Mouse (Mus musculus) heart, embryonic 10.5 days (tissue): ENCODE results near the gene Card14. TPM values are rescaled to one million over a fixed set of nuclear protein-coding genes. Genes with fewer than 3 reads are reported as not detected.
"Not testable (repeated sequence)": the region's sequence is repeated elsewhere in the genome, so short reads cannot be mapped to it uniquely, and the experiment has no call there.

Source experiments
- DNase-seq: peaks from one replicate; pipeline ENCODE4 v3.0.0-alpha.2; 2017; ENCODE audit warnings: low spot score
- H3K27ac ChIP-seq: fragments of 300-500 bp; sonication (generic); 2 replicates; pipeline ENCODE4 v1.5.1; 2016; ENCODE audit warnings: mild to moderate bottlenecking
- H3K27me3 ChIP-seq: fragments of 300-500 bp; sonication (generic); 2 replicates; pipeline ENCODE4 v1.6.1; 2016; ENCODE audit warnings: mild to moderate bottlenecking; ENCODE audit not compliant: poor library complexity, insufficient read depth, severe bottlenecking
- H3K36me3 ChIP-seq: fragments of 300-500 bp; sonication (generic); 2 replicates; pipeline ENCODE4 v1.6.1; 2016; ENCODE audit warnings: mild to moderate bottlenecking, moderate library complexity
- H3K4me1 ChIP-seq: fragments of 300-500 bp; sonication (generic); 2 replicates; pipeline ENCODE4 v1.6.1; 2016; ENCODE audit warnings: mild to moderate bottlenecking
- H3K4me3 ChIP-seq: fragments of 300-500 bp; sonication (generic); 2 replicates; pipeline ENCODE4 v1.5.1; 2016; ENCODE audit warnings: mild to moderate bottlenecking, moderate library complexity
- H3K9me3 ChIP-seq: fragments of 300-500 bp; sonication (generic); 2 replicates; pipeline ENCODE4 v1.6.1; 2016; ENCODE audit warnings: mild to moderate bottlenecking, moderate library complexity
- WGBS: fragments of 180-500 bp; shearing (Covaris S2); methylation state at CpG from one replicate; pipeline ENCODE4 v1.1.7; 2016; 5-methylcytosine and 5-hydroxymethylcytosine counted together
- polyA plus RNA-seq: library from polyadenylated mRNA; unstranded; fragments of >200 nt; fragmentation: Nextera tagmentation; extraction: Ambion mirVana; gene quantifications from 2 replicates; pipeline ENCODE4 v1.2.1, GENCODE M21; 2016

Gene Card14
- polyA plus RNA-seq, 1 experiment from 2014 or later: 0.24 TPM

DNA sequence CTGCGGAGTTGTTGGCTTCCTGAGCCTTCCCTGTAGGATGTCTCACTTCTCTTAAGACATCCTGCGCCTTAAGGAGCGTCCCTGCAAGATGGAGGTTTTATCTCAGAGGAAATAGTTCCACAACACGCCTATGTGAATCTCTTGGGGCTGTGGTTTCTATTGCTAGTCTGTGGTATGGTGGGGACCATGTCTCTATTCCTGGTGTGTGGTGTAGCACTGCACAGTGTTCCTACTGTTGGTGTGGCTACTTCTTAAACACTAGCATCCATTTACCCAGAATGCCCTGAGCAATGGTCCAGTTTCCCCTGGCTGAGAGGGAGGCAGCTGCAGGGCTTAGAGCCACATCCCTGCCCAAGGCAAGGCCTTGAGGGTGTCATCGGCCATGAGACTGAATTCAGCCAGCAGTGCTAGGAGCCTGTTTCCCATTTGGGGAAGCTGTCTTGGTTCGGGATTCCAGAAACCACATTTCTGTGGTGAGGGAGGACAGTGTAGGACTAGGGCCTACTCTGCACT is 74.8 kb downstream of the Card14 start:
- H3K27ac ChIP-seq: peak overlapping the region; percentile 78
- H3K9me3 ChIP-seq: no peaks in the 10 kb centered on the region
- peaks cover 33% of the 10 kb centered on the region for H3K36me3 ChIP-seq

DNA sequence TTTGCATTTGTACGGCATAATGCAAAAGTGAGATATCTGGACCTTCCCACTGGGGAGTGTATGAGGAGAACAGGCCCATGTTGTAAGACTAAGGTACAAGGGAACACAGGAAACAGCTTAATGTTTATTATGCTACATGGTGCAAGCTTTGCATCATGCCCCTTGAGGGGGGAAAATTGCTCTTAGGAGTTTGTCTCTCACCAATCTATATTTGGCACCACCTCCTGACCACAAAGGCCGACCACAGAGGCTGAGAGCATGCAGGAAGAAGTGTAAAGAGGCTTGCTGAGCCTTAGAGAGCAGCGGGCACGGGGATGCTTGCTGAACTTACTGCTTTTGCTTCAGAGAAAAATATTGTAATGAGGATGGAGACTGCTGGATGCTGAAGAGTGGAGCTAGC is 77.3 kb downstream of the Card14 start:
- H3K9me3 ChIP-seq: no peaks in the 10 kb centered on the region
- H3K27ac ChIP-seq: peak overlapping the region; percentile 52; the same call in 1 of the 2 replicates
- peaks cover 16% of the 10 kb centered on the region; the same call in 1 of the 2 replicates for H3K27me3 ChIP-seq
- no peak overlapping the region for H3K4me3 ChIP-seq
- no peak for DNase-seq
- peaks cover 8% of the 10 kb centered on the region for H3K36me3 ChIP-seq
- WGBS: 53% methylated on average over 4 of the region's 4 CpGs
- peaks cover 49% of the 10 kb centered on the region for H3K4me1 ChIP-seq

More for the DNA sequence above, 74.8 kb downstream of the Card14 start:
- H3K4me1 ChIP-seq: peaks cover 29% of the 10 kb centered on the region
- WGBS: 60% methylated on average over 6 of the region's 6 CpGs
- no peak for DNase-seq
- no peak overlapping the region for H3K4me3 ChIP-seq
- no peaks in the 10 kb centered on the region for H3K27me3 ChIP-seq

DNA sequence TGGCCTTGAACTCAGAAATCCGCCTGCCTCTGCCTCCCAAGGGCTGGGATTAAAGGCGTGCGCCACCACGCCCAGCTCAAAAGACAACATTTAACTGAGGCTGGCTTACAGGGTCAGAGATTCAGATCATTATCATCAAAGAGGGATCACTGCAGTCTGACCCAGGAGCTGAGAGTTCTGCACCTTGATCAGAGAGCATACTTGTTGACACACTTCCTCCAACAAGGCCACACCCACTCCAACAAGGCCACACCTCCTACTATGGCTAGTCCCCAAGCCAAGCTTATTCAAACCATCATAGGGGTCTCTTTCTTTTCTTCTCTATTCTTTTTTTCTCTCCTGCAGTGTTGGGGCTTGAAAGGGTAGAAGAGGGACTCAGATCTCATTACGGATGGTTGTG is 78.7 kb downstream of the Card14 start:
- Histone ChIP-seq H3K4me3 (no peak overlapping the region), H3K9me3 (no peaks in the 10 kb centered on the region), H3K36me3 (0 out of 2 replicates have a peak, but pooled peaks cover under 1% of the 10 kb centered on the region), H3K27me3 (peaks cover 23% of the 10 kb centered on the region), H3K4me1 (peaks cover 56% of the 10 kb centered on the region), H3K27ac (no peak overlapping the region; the same call in 1 of the 2 replicates)
- 95% methylated on average over 5 of the region's 5 CpGs for WGBS
- DNase-seq: no peak

DNA sequence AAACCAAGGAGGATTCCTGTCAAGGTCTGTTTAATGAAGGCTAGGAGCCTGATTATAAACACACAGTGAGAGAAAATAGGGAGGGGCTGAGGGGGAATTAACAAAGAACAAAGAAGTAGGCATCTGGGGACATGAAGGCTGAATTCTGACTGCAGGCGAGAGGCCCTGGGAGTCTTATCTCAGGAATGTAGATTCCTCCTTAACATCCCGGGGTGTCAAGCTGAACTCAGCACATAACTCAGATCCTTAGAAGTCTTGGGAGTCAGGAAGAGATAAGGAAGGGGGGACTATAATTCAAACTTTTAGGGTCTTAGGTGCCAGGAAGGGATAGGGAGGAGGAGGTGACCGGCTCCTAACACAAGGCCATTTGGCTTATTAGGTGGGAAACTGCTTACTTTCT is 79.7 kb downstream of the Card14 start:
- peak overlapping the region; percentile 83 for H3K27ac ChIP-seq

DNA sequence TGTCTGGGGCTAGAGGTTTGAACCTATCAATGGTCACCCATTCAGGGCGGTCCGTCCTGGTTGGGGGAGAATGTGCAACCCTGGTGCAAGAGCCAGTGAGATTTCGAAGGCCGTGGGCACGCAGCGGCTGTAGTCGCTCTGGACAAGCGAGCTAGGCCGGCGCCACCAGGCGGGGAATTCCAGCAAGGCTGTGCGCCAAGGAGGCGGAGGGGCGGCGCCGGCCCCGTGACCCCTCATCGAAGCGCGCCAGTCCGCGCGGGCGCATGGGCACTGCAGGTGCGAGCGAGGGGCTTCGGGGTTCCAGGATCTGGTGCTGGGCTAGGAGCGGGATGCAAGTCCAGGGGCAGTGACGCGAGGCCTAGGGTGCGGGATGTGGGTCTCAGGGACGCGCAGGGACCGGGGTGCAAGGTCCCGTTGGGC is 82.3 kb downstream of the Card14 start:
- DNase-seq: peak; percentile 92
- Histone ChIP-seq H3K36me3 (no peaks in the 10 kb centered on the region), H3K4me3 (peak overlapping the region; percentile 79), H3K4me1 (peaks cover 50% of the 10 kb centered on the region), H3K27me3 (peaks cover 50% of the 10 kb centered on the region), H3K27ac (peak overlapping the region; percentile 93), H3K9me3 (no peaks in the 10 kb centered on the region)
- 0% methylated on average over 35 of the region's 35 CpGs for WGBS

More for the DNA sequence above, 79.7 kb downstream of the Card14 start:
- WGBS: 4% methylated on average over 3 of the region's 3 CpGs
- H3K9me3 ChIP-seq, DNase-seq, H3K36me3 ChIP-seq: not testable (repeated sequence)
- peak overlapping the region; percentile 5; the same call in 1 of the 2 replicates for H3K4me3 ChIP-seq
- peaks cover 56% of the 10 kb centered on the region for H3K4me1 ChIP-seq
- H3K27me3 ChIP-seq: peaks cover 33% of the 10 kb centered on the region

DNA sequence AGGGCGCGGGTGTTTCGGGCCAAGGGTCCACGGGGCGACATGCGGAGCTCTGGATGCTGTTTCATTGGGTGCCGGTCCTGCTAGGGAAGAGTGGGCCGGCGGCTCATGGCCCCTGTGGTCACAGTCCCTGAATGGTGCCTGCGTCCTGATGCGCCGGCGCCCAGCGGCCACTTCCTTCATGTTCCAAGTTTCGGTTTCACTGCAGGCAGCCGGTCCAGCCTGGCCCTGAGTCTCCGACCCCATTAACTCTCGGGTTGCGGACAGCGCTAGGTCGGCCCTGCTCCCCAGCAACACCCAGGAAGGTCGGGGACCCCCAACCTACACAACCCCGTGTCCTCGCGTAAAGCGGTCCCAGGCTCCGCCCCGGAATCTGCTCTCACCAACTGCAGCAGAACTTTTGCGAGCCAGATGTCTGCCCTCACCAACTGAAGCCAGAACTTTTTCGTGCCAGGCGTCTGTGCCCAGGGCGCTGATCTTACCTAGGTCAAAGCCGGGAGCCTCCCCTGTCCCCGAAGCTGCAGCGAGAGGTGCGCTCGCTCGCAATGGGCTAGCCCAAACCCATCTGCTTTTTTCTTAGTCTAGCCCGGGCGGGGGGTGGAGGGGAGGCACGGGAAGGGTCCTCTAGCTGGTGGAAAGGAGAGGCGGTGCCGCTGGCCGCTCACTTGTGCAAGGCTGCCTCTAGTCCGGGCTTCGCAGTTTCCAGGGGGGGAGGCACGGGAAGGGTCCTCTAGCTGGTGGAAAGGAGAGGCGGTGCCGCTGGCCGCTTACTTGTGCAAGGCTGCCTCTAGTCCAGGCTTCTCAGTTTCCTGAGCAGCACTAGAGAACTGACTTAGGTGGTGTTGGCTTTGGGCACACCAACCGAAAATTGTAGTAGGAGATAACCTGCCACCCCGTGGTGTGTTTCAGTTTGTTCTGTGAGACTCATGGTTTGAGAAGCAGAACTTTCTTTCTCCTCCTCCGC is 83.0 kb downstream of the Card14 start:
- Histone ChIP-seq H3K9me3 (no peaks in the 10 kb centered on the region), H3K27me3 (peaks cover 57% of the 10 kb centered on the region), H3K27ac (peak overlapping the region; percentile 93), H3K4me3 (peak overlapping the region; percentile 79), H3K36me3 (no peaks in the 10 kb centered on the region), H3K4me1 (peaks cover 47% of the 10 kb centered on the region)
- peak; percentile 79 for DNase-seq
- 1% methylated on average over 53 of the region's 53 CpGs for WGBS

DNA sequence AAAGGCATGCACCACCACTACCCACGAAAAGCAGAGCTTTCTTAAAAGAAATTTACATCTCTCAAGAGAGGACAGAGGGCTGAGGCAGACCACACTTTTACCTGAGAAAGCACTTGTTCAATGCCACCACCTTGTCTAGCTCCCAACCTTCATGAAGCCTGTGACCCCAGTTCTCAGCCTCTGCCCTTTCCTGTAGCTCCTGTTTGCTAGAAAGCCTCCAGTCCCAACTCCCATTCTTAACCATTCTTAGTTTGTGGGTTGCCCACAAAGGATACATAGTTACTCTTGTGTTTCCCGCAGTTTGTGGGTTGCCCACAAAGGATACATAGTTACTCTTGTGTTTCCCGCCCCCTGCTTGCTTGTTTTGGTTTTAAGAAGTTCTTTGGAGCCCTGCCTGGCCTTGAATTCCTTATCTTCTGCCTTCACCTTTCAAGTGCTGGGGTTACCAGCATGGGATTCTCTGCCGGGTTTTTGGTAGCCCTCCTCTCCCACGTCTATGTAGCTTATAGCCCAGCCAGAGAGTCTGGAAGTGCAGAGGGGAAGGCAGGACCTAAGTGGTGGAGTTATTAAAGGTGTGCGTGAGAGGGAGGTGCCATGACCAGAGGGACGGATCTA is 83.9 kb downstream of the Card14 start:
- no peak for DNase-seq
- Histone ChIP-seq H3K36me3 (0 out of 2 replicates have a peak, but pooled peaks cover 5% of the 10 kb centered on the region), H3K4me1 (peaks cover 47% of the 10 kb centered on the region), H3K4me3 (peak overlapping the region; percentile 79), H3K27me3 (peaks cover 67% of the 10 kb centered on the region), H3K27ac (peak overlapping the region; percentile 93), H3K9me3 (no peaks in the 10 kb centered on the region)
- WGBS: 27% methylated on average over 7 of the region's 7 CpGs

DNA sequence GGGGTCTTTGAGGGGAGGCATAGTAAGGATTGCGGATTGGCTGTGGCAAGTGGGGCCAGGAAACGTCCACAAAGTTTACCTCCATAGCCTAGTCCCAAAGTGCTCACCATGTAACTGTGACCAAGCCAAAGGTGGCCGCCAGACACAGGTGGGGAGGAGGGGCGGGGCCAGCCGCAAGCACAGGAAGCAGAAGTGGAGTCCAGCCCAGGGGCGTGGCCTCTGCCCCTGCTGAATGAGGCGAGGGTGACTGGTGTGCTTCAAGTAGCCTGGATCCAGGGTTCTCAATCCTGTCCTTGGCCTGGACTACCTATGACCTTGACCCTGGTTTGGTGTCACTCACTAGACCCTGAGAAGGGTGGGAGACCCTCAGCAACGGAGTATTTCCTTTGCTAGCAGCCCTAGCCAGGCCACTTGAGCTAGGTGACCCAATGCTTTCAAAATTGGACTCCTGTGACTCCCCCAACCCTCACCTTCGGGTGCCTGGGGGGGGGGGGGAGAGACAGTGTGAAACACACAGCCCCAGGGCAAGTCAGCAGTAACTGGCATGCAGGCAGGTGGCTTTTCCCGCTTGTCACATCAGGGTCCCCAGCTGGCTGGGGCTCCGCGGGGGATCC is 84.5 kb downstream of the Card14 start:
- Histone ChIP-seq H3K4me3 (peak overlapping the region; percentile 79), H3K36me3 (peaks cover 7% of the 10 kb centered on the region; the same call in 1 of the 2 replicates), H3K4me1 (peaks cover 43% of the 10 kb centered on the region), H3K27ac (peak overlapping the region; percentile 93), H3K9me3 (no peaks in the 10 kb centered on the region), H3K27me3 (peaks cover 71% of the 10 kb centered on the region)
- peak; percentile 81 for DNase-seq
- WGBS: 7% methylated on average over 12 of the region's 12 CpGs

DNA sequence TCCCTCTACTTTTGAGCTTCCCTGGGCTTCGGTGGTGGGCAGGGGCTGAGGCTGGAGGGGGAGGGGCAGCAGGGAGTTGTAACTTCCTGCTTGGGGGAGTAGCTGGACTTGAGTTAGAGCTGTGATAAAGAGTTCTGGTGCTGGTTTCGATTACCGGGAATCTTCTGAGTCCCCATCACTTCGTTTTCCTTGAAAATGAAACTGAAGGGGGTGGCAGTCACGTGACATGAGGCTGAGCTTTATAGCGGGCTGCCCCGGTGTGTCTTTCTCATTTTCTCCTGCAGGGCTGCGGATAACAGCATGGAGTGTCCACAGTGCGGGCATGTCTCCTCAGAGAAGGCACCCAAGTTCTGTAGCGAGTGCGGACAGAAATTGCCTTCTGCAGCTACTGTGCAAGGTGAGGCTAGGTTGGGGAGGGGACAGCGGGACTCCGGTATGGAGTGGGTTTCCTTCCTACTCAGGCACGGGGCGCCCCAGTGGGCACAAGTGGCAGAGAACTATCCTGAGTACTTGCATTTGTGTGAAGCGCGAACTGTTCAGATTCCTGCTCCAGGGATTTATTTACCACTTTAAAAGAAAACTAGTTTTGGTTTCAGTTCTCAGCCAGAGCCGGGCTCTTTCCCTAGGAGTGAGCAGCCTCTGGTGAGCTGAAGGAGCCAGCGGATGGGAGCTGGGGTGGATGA is 85.4 kb downstream of the Card14 start, which contains the start of gene Rnf213:
Rnf213 (plus strand) TSS at position 301 of the 683 bp plus-strand sequence.
- under 1% methylated on average over 19 of the region's 19 CpGs for WGBS
- H3K27me3 ChIP-seq: peaks cover 68% of the 10 kb centered on the region

DNA sequence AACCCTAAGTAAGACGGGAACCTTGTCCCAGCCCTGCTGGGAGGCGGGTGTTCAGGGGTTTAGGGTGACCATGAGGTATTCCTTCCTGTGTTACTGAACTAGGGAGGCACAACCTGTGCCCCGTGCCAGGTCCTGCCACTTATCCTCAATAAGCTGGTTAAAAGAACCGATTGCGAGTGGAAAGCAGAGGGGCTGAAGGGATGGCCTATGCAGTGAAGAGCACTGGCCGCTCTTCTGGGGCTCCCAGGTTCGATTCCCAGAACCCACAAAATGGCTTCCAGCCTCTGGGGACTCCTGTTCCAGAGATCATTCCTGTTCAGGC is 85.9 kb downstream of the Card14 start:
- peak overlapping the region; percentile 79 for H3K4me3 ChIP-seq
- H3K9me3 ChIP-seq: no peaks in the 10 kb centered on the region
- H3K27ac ChIP-seq: peak overlapping the region; percentile 89
- WGBS: 29% methylated on average over 7 of the region's 7 CpGs
- DNase-seq: no peak
- H3K4me1 ChIP-seq: peaks cover 30% of the 10 kb centered on the region
- peaks cover 64% of the 10 kb centered on the region for H3K27me3 ChIP-seq
- H3K36me3 ChIP-seq: peaks cover 7% of the 10 kb centered on the region; the same call in 1 of the 2 replicates

More for the DNA sequence above, 85.4 kb downstream of the Card14 start, which contains the start of gene Rnf213:
- Histone ChIP-seq H3K9me3 (no peaks in the 10 kb centered on the region), H3K27ac (peak within 1 kb of the TSS; percentile 93), H3K4me1 (peaks cover 35% of the 10 kb centered on the region), H3K4me3 (peak within 1 kb of the TSS; percentile 79), H3K36me3 (peaks cover 7% of the 10 kb centered on the region; the same call in 1 of the 2 replicates)
- DNase-seq: peak; percentile 87

DNA sequence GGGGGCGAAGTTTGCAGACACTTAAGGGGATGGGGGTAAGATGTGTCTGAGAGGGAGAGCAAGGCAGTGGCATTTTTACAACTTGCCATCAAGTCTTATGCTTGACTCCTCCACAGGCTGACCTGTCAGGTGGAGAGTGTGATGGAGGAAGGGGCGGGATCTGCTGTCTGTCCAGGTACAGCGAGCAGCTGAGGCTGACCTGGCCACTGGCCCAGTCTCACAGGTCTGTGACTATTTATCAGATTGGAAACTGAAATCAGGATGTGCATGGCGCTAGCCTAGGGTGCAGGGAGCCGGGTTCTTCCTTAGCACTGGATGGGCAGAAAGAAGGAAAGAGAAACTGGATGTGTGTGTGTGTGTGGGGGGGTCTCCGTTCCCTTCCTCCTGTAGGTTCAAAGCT is 86.6 kb downstream of the Card14 start:
- Histone ChIP-seq H3K27me3 (peaks cover 56% of the 10 kb centered on the region), H3K27ac (no peak overlapping the region), H3K9me3 (no peaks in the 10 kb centered on the region), H3K4me1 (peaks cover 26% of the 10 kb centered on the region), H3K4me3 (peak overlapping the region; percentile 79; the same call in 1 of the 2 replicates), H3K36me3 (peaks cover 7% of the 10 kb centered on the region; the same call in 1 of the 2 replicates)
- DNase-seq: no peak
- 56% methylated on average over 6 of the region's 6 CpGs for WGBS
